In the genomic region with DNA sequence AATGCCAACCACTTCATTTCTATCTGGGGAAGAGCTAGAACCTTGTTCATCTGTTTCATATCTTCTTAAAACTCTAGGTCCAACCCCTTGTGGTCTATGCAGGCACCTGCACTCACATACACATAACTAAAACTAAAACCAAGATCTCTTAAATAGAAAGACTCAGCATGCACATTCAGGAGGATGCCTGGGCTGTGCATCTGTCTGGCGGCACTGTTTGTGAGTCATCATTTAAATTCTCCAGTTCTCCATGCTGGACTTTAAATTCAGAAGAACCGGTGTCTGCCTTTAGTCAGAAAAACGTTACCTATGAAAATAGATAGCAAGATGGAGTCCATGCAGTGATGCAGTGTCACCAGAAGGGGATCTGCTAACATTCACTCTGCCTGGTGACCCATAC, we compare ENCODE assay signal across 23 mouse cellular contexts.
A peak's percentile ranks its signal among the peaks of the same experiment; 100 is the strongest.
DNase-seq lines count a peak whose midpoint lies in the region; ATAC-seq and TF ChIP-seq lines count a peak whose summit lies in the region.
"Had no signal": no experiment of that assay in that cellular context is flagged by ENCODE, and none has a peak within 500 bp of the region (broad histone marks: within the 10 kb centered on the region; RNA-seq: fewer than 3 reads in every experiment).

No protein-coding gene starts in this region.

- no peaks in the 10 kb centered on the region for H3K36me3 ChIP-seq in CH12.LX (replicated peaks in 1 of 2; ENCODE audit: control insufficient read depth in 1 of 2, insufficient read depth in 1 of 2, low read length in 1 of 2)
- H3K36me3 ChIP-seq: G1E had no signal

- no peak for TF ChIP-seq RAD21 in CH12.LX (IDR thresholded peaks at IDR 0.05; ENCODE audit: low read depth, low read length)

- DNase-seq in frontal cortex, postnatal 10 days (ENCODE audit: low spot score in 2 of 2), result no peak
- DNase-seq in layer of hippocampus, adult 2 months (ENCODE audit: low spot score in 2 of 2), result no peak
- no peak for DNase-seq in layer of hippocampus, postnatal 36 days
- DNase-seq in CH12.LX (ENCODE audit: extremely low read depth), result peak; percentile 0
- DNase-seq in brain, adult 2 months (ENCODE audit: low read depth, low spot score), result peak; percentile 52
- DNase-seq in heart, adult 9 months (ENCODE audit: low spot score in 2 of 2), result no peak
- DNase-seq in lung, postnatal 4 days, result no peak
- DNase-seq: adrenal gland, adult 2 months; adrenal gland, adult 8-10 months; adrenal gland, postnatal 10 days; adrenal gland, postnatal 14 days; adrenal gland, postnatal 25 days; adrenal gland, postnatal 36 days; B cell, adult 2 months; cerebellum, adult 11 months; cerebellum, adult 11-12 months; cerebellum, adult 18-20 months; cerebellum, adult 2 months had no signal

- no peak overlapping the region for H3K4me2 ChIP-seq in CH12.LX (ENCODE audit: insufficient read depth, low read depth, poor library complexity, severe bottlenecking)

- peak; percentile 92 for ATAC-seq in frontal cortex, adult (ENCODE audit: low TSS enrichment)
- ATAC-seq: activated CD4-positive, CD25-positive, alpha-beta regulatory T cell, adult 4 months; CD4-positive, CD25-positive, alpha-beta regulatory T cell, adult 4 months; Patski had no signal

- no peak for TF ChIP-seq POLR2A in CH12.LX (IDR thresholded peaks at IDR 0.05; ENCODE audit: low read depth, low read length)

- no peaks in the 10 kb centered on the region for H3K79me2 ChIP-seq in CH12.LX (replicated peaks; ENCODE audit: control insufficient read depth, extremely low read depth, insufficient read depth, poor library complexity, severe bottlenecking)

- dilution Hi-C loops in CH12.LX (cut with MboI; ENCODE audit: extremely low pct_ligation_motif_present, extremely low pct_unique_long_range_greater_than_20kb, low sequenced_read_pairs), result no loop called here

- H3K27ac ChIP-seq in layer of hippocampus, adult 2 months, result no peak overlapping the region
- no peak overlapping the region for H3K27ac ChIP-seq in CH12.LX (ENCODE audit: insufficient read depth, low read depth)

- H3K4me1 ChIP-seq in CH12.LX (ENCODE audit: control insufficient read depth in 1 of 2, insufficient read depth in 2 of 2), result no peaks in the 10 kb centered on the region

- peak; percentile 25; the same call in 1 of the 2 replicates for TF ChIP-seq CTCF in layer of hippocampus, adult 2 months (conservative IDR thresholded peaks at IDR 0.05)
- 0 out of 4 replicates have a peak, but pooled peaks of 1 of the 2 experiments have one; percentile 4 for TF ChIP-seq CTCF in CH12.LX (conservative IDR thresholded peaks at IDR 0.05 in 1 of 2, IDR thresholded peaks at IDR 0.05 in 1 of 2; ENCODE audit: low read depth in 2 of 2, low read length in 2 of 2)

- in situ Hi-C loops in CH12.LX (cut with MboI; ENCODE audit: low pct_ligation_motif_present, low pct_unique_long_range_greater_than_20kb, low sequenced_read_pairs), result no loop called here

- H3K27me3 ChIP-seq in CH12.LX (replicated peaks), result no peaks in the 10 kb centered on the region
- H3K27me3 ChIP-seq: Patski had no signal

- no peak for TF ChIP-seq EP300 in CH12.LX (IDR thresholded peaks at IDR 0.05; ENCODE audit: low read length)

- no peaks in the 10 kb centered on the region for H3K9me3 ChIP-seq in CH12.LX (replicated peaks; ENCODE audit: low read length)
- H3K9me3 ChIP-seq: G1E had no signal

- no peak overlapping the region for H3K4me3 ChIP-seq in layer of hippocampus, adult 2 months
- H3K4me3 ChIP-seq in CH12.LX (replicated peaks in 1 of 3; ENCODE audit: low read depth in 2 of 3, low read length in 2 of 3, poor library complexity in 1 of 3), result no peak overlapping the region

- H3K9ac ChIP-seq in CH12.LX (ENCODE audit: insufficient read depth, low read depth), result no peak overlapping the region

TF ChIP-seq in CH12.LX, 34 proteins besides CTCF, POLR2A, EP300 and RAD21:
- TF ChIP-seq MXI1 (IDR thresholded peaks at IDR 0.05; ENCODE audit: low read depth, low read length) (no peak), TBP (conservative IDR thresholded peaks at IDR 0.05; ENCODE audit: low read depth, low read length) (no peak), MAX (IDR thresholded peaks at IDR 0.05; ENCODE audit: low read length) (no peak), PAX5 (IDR thresholded peaks at IDR 0.05; ENCODE audit: low read length) (no peak), SIN3A (IDR thresholded peaks at IDR 0.05; ENCODE audit: low read length) (no peak), MEF2A (IDR thresholded peaks at IDR 0.05; ENCODE audit: borderline replicate concordance, low read depth, low read length) (no peak), SMC3 (IDR thresholded peaks at IDR 0.05; ENCODE audit: low read depth, low read length) (no peak), UBTF (IDR thresholded peaks at IDR 0.05; ENCODE audit: low read depth, low read length) (no peak), NELFE (IDR thresholded peaks at IDR 0.05; ENCODE audit: low read depth, low read length) (no peak), USF2 (conservative IDR thresholded peaks at IDR 0.05; ENCODE audit: low read depth, low read length) (no peak), CHD1 (IDR thresholded peaks at IDR 0.05; ENCODE audit: low read depth, low read length) (no peak), USF1 (IDR thresholded peaks at IDR 0.05; ENCODE audit: low read depth, low read length) (no peak), BHLHE40 (IDR thresholded peaks at IDR 0.05; ENCODE audit: low read depth, low read length) (no peak), ETS1 (conservative IDR thresholded peaks at IDR 0.05; ENCODE audit: low read depth, low read length) (no peak)

Comparison
In these comparisons a context has a peak if more than half of its experiments do, and no peak if none do; other contexts are left out.
1. DNase-seq: peak in CH12.LX (single experiment) and brain, adult 2 months (single experiment); none in frontal cortex, postnatal 10 days (0 of 2), layer of hippocampus, adult 2 months (0 of 2), layer of hippocampus, postnatal 36 days (0 of 2), heart, adult 9 months (0 of 2) and lung, postnatal 4 days (0 of 2).